Mouse (Mus musculus) heart, postnatal 14 days (tissue): ENCODE measurements around the gene Dbh. TPM values are rescaled to one million over a fixed set of nuclear protein-coding genes. Genes with fewer than 3 reads are reported as not detected.

Experiments used
- DNase-seq, 2 experiments: peaks; one replicate each; pipeline ENCODE4 v3.0.0; 2021 to 2022
- intact Hi-C: fragments of 180-260 bp; cut with DNase I; formaldehyde crosslinking; loops from one replicate; pipeline ENCODE4 v1.15.1; 2025
- total RNA-seq, 2 experiments: library from RNA; stranded (reverse); gene quantifications; 2 replicates each; pipeline ENCODE4 v1.2.3; 2021

Dbh gene
- total RNA-seq, 2 experiments from 2014 or later = 2.2 to 2.6 TPM

- peak; percentile 49 to 50 for DNase-seq
- intact Hi-C loops = no loop called here
These were observed 47.2 kb downstream of the Dbh start for GRCm38 (mm10) chr2:27211966-27212893.

- intact Hi-C loops = no loop called here
- no peak for DNase-seq
These were observed 50.5 kb downstream of the Dbh start for GRCm38 (mm10) chr2:27215537-27215936.

GRCm38 (mm10) chr2:27218121-27218544 lies 53.1 kb downstream of the Dbh start:
- DNase-seq = peak in 1 of 2 experiments; percentile 48
- intact Hi-C loops = no loop called here

GRCm38 (mm10) chr2:27218569-27218968 lies 53.5 kb downstream of the Dbh start:
- intact Hi-C loops = no loop called here
- peak in 1 of 2 experiments; percentile 18 for DNase-seq

GRCm38 (mm10) chr2:27223012-27223421 lies 58.0 kb downstream of the Dbh start:
- DNase-seq = no peak
- intact Hi-C loops = no loop called here

GRCm38 (mm10) chr2:27226572-27226971 lies 61.5 kb downstream of the Dbh start:
- DNase-seq = no peak
- intact Hi-C loops = loop anchor here (5.0 kb wide), 1 partner anchor 49 kb away; no protein-coding TSS in a partner anchor

- intact Hi-C loops = loop anchor here (5.0 kb wide), 1 partner anchor 52 kb away; no protein-coding TSS in a partner anchor
- no peak for DNase-seq
These were observed 63.9 kb downstream of the Dbh start for GRCm38 (mm10) chr2:27228809-27229480.

GRCm38 (mm10) chr2:27229481-27230105 lies 64.6 kb downstream of the Dbh start:
- intact Hi-C loops = loop anchor here (5.0 to 10.0 kb wide), 2 partner anchors 52 to 295 kb away; partner anchors contain the start of genes Stkld1 and Surf4
- no peak for DNase-seq

- peak; percentile 57 to 58 for DNase-seq
- intact Hi-C loops = loop anchor here (10.0 kb wide), 1 partner anchor 298 kb away; the partner anchor contains the start of genes Stkld1 and Surf4
These were observed 67.3 kb downstream of the Dbh start for GRCm38 (mm10) chr2:27232376-27232775.

Other genes starting within 250 kb of the Dbh start
- 10 to 100 TPM; 14.3 to 15.0 TPM for gene Surf2, start 248.9 kb upstream of the Dbh start, total RNA-seq
- gene Surf1, start 248.7 kb upstream of the Dbh start, total RNA-seq = 10 to 100 TPM; 44.3 to 45.3 TPM
- 10 to 100 TPM; 84.7 to 88.7 TPM for gene Surf4, start 231.3 kb upstream of the Dbh start, total RNA-seq
- gene Stkld1, start 231.2 kb upstream of the Dbh start, total RNA-seq = under 1 TPM in 1 of 2 experiments, not detected in 1; 0.29 TPM
- 10 to 100 TPM; 13.6 to 16.4 TPM for gene Rexo4, start 200.8 kb upstream of the Dbh start, total RNA-seq
- gene Adamts13, start 191.8 kb upstream of the Dbh start, total RNA-seq = not detected
- gene Cacfd1, start 155.3 kb upstream of the Dbh start, total RNA-seq = 10 to 100 TPM; 32.4 to 37.2 TPM
- gene Slc2a6, start 137.2 kb upstream of the Dbh start, total RNA-seq = under 1 TPM; 0.41 TPM
- gene Mymk, start 93.1 kb upstream of the Dbh start, total RNA-seq = not detected
- gene Adamtsl2, start 85.9 kb upstream of the Dbh start, total RNA-seq = 10 to 100 TPM; 27.9 to 36.3 TPM
- under 1 TPM; 0.38 to 0.51 TPM for gene Fam163b, start 22.7 kb upstream of the Dbh start, total RNA-seq
- gene Sardh, start 83.1 kb downstream of the Dbh start, total RNA-seq = 10 to 100 TPM; 15.3 to 15.6 TPM